Mouse (Mus musculus) megakaryocyte, embryonic 14.5 days (primary cell): ENCODE measurements at regions not wholly inside any gene's neighbourhood (a gene's known extent, or its start where the extent isn't known, plus 50 kb on each side); places are given as distances from the start of the nearest gene placed in this dataset.

Source experiments
- FLI1 ChIP-seq: IDR thresholded peaks from 2 replicates; pipeline ENCODE4 v1.6.1; 2012; ENCODE audit warnings: low read length, inconsistent platforms, mixed read lengths
- GATA1 ChIP-seq: IDR thresholded peaks from 3 replicates; pipeline ENCODE4 v1.6.1; 2012; ENCODE audit warnings: mixed read lengths, low read length, inconsistent platforms, borderline replicate concordance

DNA sequence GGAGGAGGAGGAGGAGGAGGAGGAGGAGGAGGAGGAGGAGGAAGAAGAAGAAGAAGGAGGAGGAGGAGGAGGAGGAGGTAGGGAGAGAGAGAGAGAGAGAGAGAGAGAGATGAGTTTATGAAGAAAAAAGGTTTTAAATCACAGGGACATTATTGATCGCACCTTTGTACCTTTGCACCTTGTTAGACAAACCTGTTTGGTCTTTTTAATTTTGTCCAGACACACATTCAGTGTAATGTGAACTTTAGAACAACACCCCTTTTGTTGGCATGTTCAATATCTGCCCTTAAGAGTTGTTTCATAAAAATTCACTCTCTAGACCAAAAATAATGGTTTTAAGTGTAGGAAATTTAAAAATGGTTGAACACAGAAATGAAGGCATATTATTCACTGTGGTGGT lies 527.5 kb upstream of the Gm5415 start:
- TF ChIP-seq GATA1 (no peak), FLI1 (no peak)
